Mouse (Mus musculus) stomach, postnatal 0 days (tissue): ENCODE results near the gene Acvr2a.

ENCODE experiments used
- CTCF ChIP-seq: IDR thresholded peaks from 2 replicates; pipeline ENCODE4 v1.5.1; 2016; ENCODE audit warnings: antibody characterized with exemption, low read depth, mild to moderate bottlenecking, moderate library complexity
- EP300 ChIP-seq: optimal IDR thresholded peaks from 2 replicates; pipeline ENCODE3; 2016; ENCODE audit warnings: antibody characterized with exemption

DNA sequence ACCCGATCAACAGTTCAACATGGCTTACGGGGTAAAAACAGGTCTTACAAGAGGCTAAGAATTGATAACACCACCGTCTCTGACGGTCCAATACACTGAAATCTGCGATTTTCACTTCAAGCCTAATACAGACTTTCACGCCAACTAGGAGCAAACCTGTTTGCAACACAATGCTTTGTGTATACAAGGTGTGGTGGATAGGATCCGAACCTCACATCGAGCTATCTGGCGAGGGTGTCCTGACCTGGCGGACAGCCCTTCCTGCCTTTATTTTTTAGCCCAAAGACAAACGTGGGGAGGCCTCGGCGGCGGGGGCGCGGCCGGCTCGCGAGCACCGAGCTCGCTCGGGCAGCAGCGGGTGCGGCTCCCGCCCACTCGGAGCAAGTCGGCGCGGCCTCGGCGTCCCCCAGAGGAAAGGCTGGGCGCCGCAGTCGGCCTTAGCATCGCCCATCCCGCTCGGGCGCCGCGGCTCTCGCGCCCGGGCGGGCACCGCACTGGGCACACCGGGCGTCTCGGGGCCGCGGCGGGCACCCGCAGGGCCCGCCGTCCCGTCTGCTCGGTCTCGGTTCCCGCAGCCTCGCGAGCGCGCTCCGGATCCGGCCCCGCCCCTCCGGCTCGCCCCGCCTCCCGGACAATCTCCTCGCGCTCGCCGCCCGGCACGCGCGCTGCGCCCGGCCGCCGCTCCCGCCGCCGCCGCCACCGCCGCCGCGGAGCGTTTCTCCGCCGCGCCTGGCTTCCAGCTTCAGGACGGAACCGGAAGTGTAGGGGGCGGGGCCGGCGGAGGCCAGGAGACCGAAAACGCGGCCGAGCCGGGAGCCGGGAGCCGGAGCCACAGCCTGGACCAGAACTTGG lies at the start of gene Acvr2a:
- TF ChIP-seq CTCF: peak; percentile 42; the same call in 1 of the 2 replicates
- no peak for TF ChIP-seq EP300
